Mouse (Mus musculus) stomach, postnatal 0 days (tissue): ENCODE measurements around the gene Klb.

ENCODE experiments used
- CTCF ChIP-seq: IDR thresholded peaks from 2 replicates; pipeline ENCODE4 v1.5.1; 2016; ENCODE audit warnings: antibody characterized with exemption, low read depth, mild to moderate bottlenecking, moderate library complexity
- EP300 ChIP-seq: optimal IDR thresholded peaks from 2 replicates; pipeline ENCODE3; 2016; ENCODE audit warnings: antibody characterized with exemption

DNA sequence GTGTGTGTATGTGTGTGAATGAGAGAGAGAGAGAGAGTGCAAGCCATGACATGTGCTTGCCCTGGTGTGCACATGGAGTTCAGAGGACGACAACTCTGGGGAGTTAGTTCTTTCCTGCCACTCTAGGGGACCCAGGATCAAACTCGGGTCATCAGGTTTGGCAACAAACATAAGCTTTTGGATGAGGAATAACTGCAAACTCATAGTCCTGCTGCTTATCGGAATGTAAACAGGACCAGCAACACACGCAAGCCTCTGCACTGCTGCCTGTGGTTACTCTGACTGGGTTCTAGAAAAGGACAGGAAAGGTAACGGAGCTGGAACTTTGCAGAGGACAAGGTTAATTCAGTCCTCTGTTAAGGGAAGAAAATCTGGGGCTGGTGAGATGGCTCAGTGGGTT is 77.1 kb downstream of the Klb start:
- no peak for TF ChIP-seq EP300
- no peak for TF ChIP-seq CTCF
